16 mouse cellular contexts compared by ENCODE assay signal in genomic region chr2:30736705-30737104, GRCm38 (mm10).
A peak's percentile ranks its signal among the peaks of the same experiment; 100 is the strongest.
DNase-seq lines count a peak whose midpoint lies in the region; ATAC-seq and TF ChIP-seq lines count a peak whose summit lies in the region.
"Had no signal": no experiment of that assay in that cellular context is flagged by ENCODE, and none has a peak within 500 bp of the region (broad histone marks: within the 10 kb centered on the region; RNA-seq: fewer than 3 reads in every experiment).

No protein-coding gene starts in this region.

- no peaks in the 10 kb centered on the region for H3K27me3 ChIP-seq in hindbrain, embryonic 12.5 days
- no peaks in the 10 kb centered on the region for H3K27me3 ChIP-seq in hindbrain, embryonic 16.5 days (replicated peaks; ENCODE audit: control insufficient read depth, insufficient read depth, low read length)
- no peaks in the 10 kb centered on the region for H3K27me3 ChIP-seq in forebrain, embryonic 15.5 days
- no peaks in the 10 kb centered on the region for H3K27me3 ChIP-seq in midbrain, embryonic 16.5 days (ENCODE audit: control insufficient read depth, insufficient read depth, low read depth, low read length)
- H3K27me3 ChIP-seq: embryonic facial prominence, embryonic 12.5 days; heart, embryonic 13.5 days had no signal

- peak overlapping the region; percentile 55 for H3K27ac ChIP-seq in hindbrain, embryonic 12.5 days
- no peak overlapping the region for H3K27ac ChIP-seq in hindbrain, embryonic 16.5 days (ENCODE audit: low read depth, low read length)
- 0 out of 2 replicates have a peak overlapping the region, but pooled peaks have one; percentile 49 for H3K27ac ChIP-seq in cortical plate, adult 2 months (ENCODE audit: insufficient read depth, low read length)
- H3K27ac ChIP-seq in forebrain, embryonic 15.5 days (replicated peaks): peak overlapping the region; percentile 87
- H3K27ac ChIP-seq in midbrain, embryonic 16.5 days (ENCODE audit: low read length): peak overlapping the region; percentile 2; the same call in 1 of the 2 replicates
- H3K27ac ChIP-seq: embryonic facial prominence, embryonic 12.5 days; heart, embryonic 13.5 days; kidney, postnatal 0 days had no signal

- no peak for ATAC-seq in hindbrain, embryonic 12.5 days (ENCODE audit: low FRiP score)
- ATAC-seq in hindbrain, embryonic 16.5 days: no peak
- ATAC-seq in forebrain, embryonic 15.5 days (replicated peaks): no peak
- ATAC-seq in midbrain, embryonic 16.5 days: no peak

- no peak for DNase-seq in lung, postnatal 10 days
- no peak for DNase-seq in yolk sac, embryonic 10.5 days (ENCODE audit: low spot score)
- DNase-seq: adrenal gland, postnatal 14 days; cerebellum, adult 2 months; heart, postnatal 36 days; kidney, adult 11 months; lung, postnatal 14 days; right cerebral cortex, postnatal 14 days had no signal

- H3K9ac ChIP-seq in hindbrain, embryonic 12.5 days: no peak overlapping the region
- H3K9ac ChIP-seq in hindbrain, embryonic 16.5 days (ENCODE audit: low read depth, low read length): no peak overlapping the region
- no peak overlapping the region for H3K9ac ChIP-seq in forebrain, embryonic 15.5 days (replicated peaks)
- no peak overlapping the region for H3K9ac ChIP-seq in midbrain, embryonic 16.5 days (ENCODE audit: low read depth, low read length)
- H3K9ac ChIP-seq: embryonic facial prominence, embryonic 12.5 days; heart, embryonic 13.5 days had no signal

- peaks cover 28% of the 10 kb centered on the region for H3K4me1 ChIP-seq in hindbrain, embryonic 12.5 days
- H3K4me1 ChIP-seq in hindbrain, embryonic 16.5 days (ENCODE audit: control insufficient read depth, insufficient read depth, low read depth, low read length): no peaks in the 10 kb centered on the region; the same call in 1 of the 2 replicates
- H3K4me1 ChIP-seq in cortical plate, adult 2 months (ENCODE audit: control insufficient read depth, insufficient read depth, low read length): peaks cover 4% of the 10 kb centered on the region; the same call in 1 of the 2 replicates
- peaks cover 33% of the 10 kb centered on the region for H3K4me1 ChIP-seq in forebrain, embryonic 15.5 days
- 0 out of 2 replicates have a peak, but pooled peaks cover 2% of the 10 kb centered on the region for H3K4me1 ChIP-seq in midbrain, embryonic 16.5 days (ENCODE audit: control insufficient read depth, insufficient read depth, low read length)

- H3K9me3 ChIP-seq in hindbrain, embryonic 12.5 days (replicated peaks): no peaks in the 10 kb centered on the region
- H3K9me3 ChIP-seq in hindbrain, embryonic 16.5 days (ENCODE audit: control insufficient read depth, low read length): peaks cover 4% of the 10 kb centered on the region; the same call in 1 of the 2 replicates
- no peaks in the 10 kb centered on the region for H3K9me3 ChIP-seq in forebrain, embryonic 15.5 days
- no peaks in the 10 kb centered on the region for H3K9me3 ChIP-seq in midbrain, embryonic 16.5 days (replicated peaks; ENCODE audit: control insufficient read depth, low read length, poor library complexity, severe bottlenecking)
- H3K9me3 ChIP-seq: embryonic facial prominence, embryonic 12.5 days; heart, embryonic 13.5 days had no signal

- H3K4me3 ChIP-seq in hindbrain, embryonic 12.5 days: no peak overlapping the region
- no peak overlapping the region for H3K4me3 ChIP-seq in hindbrain, embryonic 16.5 days (ENCODE audit: low read length)
- H3K4me3 ChIP-seq in cortical plate, adult 2 months (ENCODE audit: insufficient read depth, low read length): no peak overlapping the region
- H3K4me3 ChIP-seq in forebrain, embryonic 15.5 days: no peak overlapping the region
- H3K4me3 ChIP-seq in midbrain, embryonic 16.5 days (ENCODE audit: low read depth, low read length): no peak overlapping the region
- H3K4me3 ChIP-seq: embryonic facial prominence, embryonic 12.5 days; heart, embryonic 13.5 days had no signal

- 55% methylated on average over 6 of the region's 6 CpGs for WGBS in hindbrain, embryonic 12.5 days
- WGBS in hindbrain, embryonic 16.5 days: 45% methylated on average over 6 of the region's 6 CpGs
- WGBS in forebrain, embryonic 15.5 days: 48% methylated on average over 6 of the region's 6 CpGs
- 50% methylated on average over 6 of the region's 6 CpGs for WGBS in midbrain, embryonic 16.5 days

- no peak for TF ChIP-seq POLR2A in cortical plate, adult 2 months (IDR thresholded peaks at IDR 0.05; ENCODE audit: extremely low read depth, insufficient read depth, low read length)

- H3K4me2 ChIP-seq in hindbrain, embryonic 12.5 days (replicated peaks): no peak overlapping the region
- H3K4me2 ChIP-seq in hindbrain, embryonic 16.5 days (ENCODE audit: low read length): no peak overlapping the region
- H3K4me2 ChIP-seq in forebrain, embryonic 15.5 days (replicated peaks): no peak overlapping the region
- no peak overlapping the region for H3K4me2 ChIP-seq in midbrain, embryonic 16.5 days (ENCODE audit: low read length)
- H3K4me2 ChIP-seq: embryonic facial prominence, embryonic 12.5 days; heart, embryonic 13.5 days had no signal

- no peak for TF ChIP-seq CTCF in cortical plate, adult 2 months (IDR thresholded peaks at IDR 0.05; ENCODE audit: extremely low read depth, insufficient read depth, low read length)

- no peaks in the 10 kb centered on the region for H3K36me3 ChIP-seq in hindbrain, embryonic 12.5 days
- no peaks in the 10 kb centered on the region for H3K36me3 ChIP-seq in hindbrain, embryonic 16.5 days (ENCODE audit: control insufficient read depth, insufficient read depth, low read length)
- no peaks in the 10 kb centered on the region for H3K36me3 ChIP-seq in forebrain, embryonic 15.5 days
- no peaks in the 10 kb centered on the region for H3K36me3 ChIP-seq in midbrain, embryonic 16.5 days (ENCODE audit: control insufficient read depth, insufficient read depth, low read length)
- H3K36me3 ChIP-seq: embryonic facial prominence, embryonic 12.5 days; heart, embryonic 13.5 days had no signal
